Mouse (Mus musculus) CH12.LX (cell line): ENCODE results near the gene Mmel1. TPM values are rescaled to one million over a fixed set of nuclear protein-coding genes. Genes with fewer than 3 reads are reported as not detected.

Experiments used
- DNase-seq: peaks from one replicate; pipeline ENCODE4 v3.0.0-alpha.2; 2013; ENCODE audit errors: extremely low read depth
- H3K27ac ChIP-seq: 2 replicates; pipeline ENCODE4 v1.5.1; 2012; ENCODE audit warnings: low read depth, mild to moderate bottlenecking, control low read depth, moderate library complexity; ENCODE audit not compliant: insufficient read depth
- H3K27me3 ChIP-seq: replicated peaks from 2 replicates; pipeline ENCODE3; 2012; ENCODE audit warnings: inconsistent platforms
- H3K36me3 ChIP-seq, 2 experiments: replicated peaks in 1 of 2; 2 replicates each; pipeline versions ENCODE3 to v1.6.1; 2012; ENCODE audit warnings: inconsistent platforms in 1 of 2, low read length in 1 of 2, mild to moderate bottlenecking in 1 of 2, mixed read lengths in 1 of 2, moderate library complexity in 1 of 2; ENCODE audit not compliant: control insufficient read depth in 1 of 2, insufficient read depth in 1 of 2
- H3K4me1 ChIP-seq, 2 experiments: 2 replicates each; pipeline ENCODE4 v1.6.1; 2012; ENCODE audit warnings: inconsistent platforms in 1 of 2, moderate library complexity in 1 of 2; ENCODE audit not compliant: insufficient read depth in 2 of 2, control insufficient read depth in 1 of 2
- H3K4me2 ChIP-seq: 2 replicates; pipeline ENCODE4 v1.6.1; 2012; ENCODE audit warnings: low read depth, mild to moderate bottlenecking, control low read depth; ENCODE audit not compliant: poor library complexity, insufficient read depth, severe bottlenecking
- H3K4me3 ChIP-seq, 3 experiments: fragments of 150-350 bp in 1 of 3; sonication (generic) in 1 of 3; replicated peaks in 1 of 3; 2 replicates each; pipeline versions ENCODE3 to v1.5.1; 2011 to 2012; ENCODE audit warnings: low read depth in 2 of 3, low read length in 2 of 3, mild to moderate bottlenecking in 2 of 3, moderate library complexity in 2 of 3, control low read depth in 1 of 3, improper control_type of control experiment in 1 of 3, inconsistent platforms in 1 of 3, mixed read lengths in 1 of 3; ENCODE audit not compliant: poor library complexity in 1 of 3
- H3K79me2 ChIP-seq: replicated peaks from 2 replicates; pipeline ENCODE4 v1.6.1; 2012; ENCODE audit warnings: mild to moderate bottlenecking, moderate library complexity; ENCODE audit not compliant: control insufficient read depth, poor library complexity, insufficient read depth, severe bottlenecking; ENCODE audit errors: extremely low read depth
- H3K9ac ChIP-seq: 2 replicates; pipeline ENCODE4 v1.6.1; 2012; ENCODE audit warnings: low read depth, mild to moderate bottlenecking, control low read depth, moderate library complexity; ENCODE audit not compliant: insufficient read depth
- H3K9me3 ChIP-seq: replicated peaks from 2 replicates; pipeline ENCODE3; 2012; ENCODE audit warnings: low read length, inconsistent platforms, mixed read lengths
- CHD1 ChIP-seq: IDR thresholded peaks from 2 replicates; pipeline ENCODE4 v1.6.1; 2012; ENCODE audit warnings: low read depth, low read length, improper control_type of control experiment, inconsistent platforms
- EP300 ChIP-seq: IDR thresholded peaks from 2 replicates; pipeline ENCODE4 v1.6.1; 2011; ENCODE audit warnings: low read length, improper control_type of control experiment
- ETS1 ChIP-seq: conservative IDR thresholded peaks from 2 replicates; pipeline ENCODE4 v1.6.1; 2012; ENCODE audit warnings: low read depth, mild to moderate bottlenecking, inconsistent platforms, low read length, improper control_type of control experiment, moderate library complexity
- JUN ChIP-seq: IDR thresholded peaks from 2 replicates; pipeline ENCODE4 v1.6.1; 2011; ENCODE audit warnings: low read depth, mild to moderate bottlenecking, low read length, improper control_type of control experiment, moderate library complexity; ENCODE audit not compliant: insufficient read depth
- KAT2A ChIP-seq: IDR thresholded peaks from 2 replicates; pipeline ENCODE4 v1.6.1; 2012; ENCODE audit warnings: low read length, improper control_type of control experiment, inconsistent platforms; ENCODE audit not compliant: insufficient replicate concordance
- MEF2A ChIP-seq: IDR thresholded peaks from 2 replicates; pipeline ENCODE4 v1.6.1; 2014; ENCODE audit warnings: low read depth, mild to moderate bottlenecking, inconsistent platforms, low read length, improper control_type of control experiment, borderline replicate concordance
- MYC ChIP-seq: IDR thresholded peaks from 2 replicates; pipeline ENCODE4 v1.6.1; 2011; ENCODE audit warnings: low read depth, mild to moderate bottlenecking, improper control_type of control experiment, low read length
- POLR2A ChIP-seq: IDR thresholded peaks from 2 replicates; pipeline ENCODE4 v1.6.1; 2011; ENCODE audit warnings: low read depth, mild to moderate bottlenecking, improper control_type of control experiment, low read length
- POLR2AphosphoS2 ChIP-seq: IDR thresholded peaks from 2 replicates; pipeline ENCODE4 v1.6.1; 2011; ENCODE audit warnings: low read depth, low read length, improper control_type of control experiment
- SIN3A ChIP-seq: IDR thresholded peaks from 2 replicates; pipeline ENCODE4 v1.6.1; 2012; ENCODE audit warnings: low read length, improper control_type of control experiment, inconsistent platforms
- TBP ChIP-seq: conservative IDR thresholded peaks from 2 replicates; pipeline ENCODE4 v1.6.1; 2011; ENCODE audit warnings: low read depth, low read length, improper control_type of control experiment
- TCF12 ChIP-seq: IDR thresholded peaks from 2 replicates; pipeline ENCODE4 v1.6.1; 2014; ENCODE audit warnings: low read depth, mild to moderate bottlenecking, inconsistent platforms, low read length, improper control_type of control experiment
- UBTF ChIP-seq: IDR thresholded peaks from 2 replicates; pipeline ENCODE4 v1.6.1; 2012; ENCODE audit warnings: low read depth, mild to moderate bottlenecking, inconsistent platforms, low read length, improper control_type of control experiment, moderate library complexity
- ZC3H11A ChIP-seq: IDR thresholded peaks from 2 replicates; pipeline ENCODE4 v1.6.1; 2012; ENCODE audit warnings: low read depth, mild to moderate bottlenecking, inconsistent platforms, low read length, improper control_type of control experiment
- ZMIZ1 ChIP-seq: IDR thresholded peaks from 2 replicates; pipeline ENCODE4 v1.6.1; 2012; ENCODE audit warnings: low read depth, mild to moderate bottlenecking, inconsistent platforms, low read length, improper control_type of control experiment
- ZNF384 ChIP-seq: IDR thresholded peaks from 2 replicates; pipeline ENCODE4 v1.6.1; 2012; ENCODE audit warnings: low read depth, low read length, improper control_type of control experiment, inconsistent platforms
- dilution Hi-C: fragments of 300-500 bp; cut with MboI; formaldehyde crosslinking; loops from 2 replicates; pipeline ENCODE4 v1.14.3; 2020; ENCODE audit warnings: low sequenced_read_pairs; ENCODE audit not compliant: extremely low pct_unique_long_range_greater_than_20kb, extremely low pct_ligation_motif_present
- in situ Hi-C: fragments of 300-500 bp; cut with MboI; formaldehyde crosslinking; loops from 3 replicates; pipeline ENCODE4 v1.14.3; 2019; ENCODE audit warnings: low sequenced_read_pairs, low pct_ligation_motif_present, low pct_unique_long_range_greater_than_20kb, mixed read lengths
- polyA plus RNA-seq: library from polyadenylated mRNA; unstranded; fragments of >175 nt; gene quantifications from 2 replicates; pipeline ENCODE4 v1.2.1, GENCODE M21; 2012; ENCODE audit warnings: low read depth; ENCODE audit not compliant: insufficient read length
- total RNA-seq, 2 experiments: library from RNA; depleted of rRNA; stranded (reverse); fragments of 300-350 nt in 1 of 2; fragments of >200 nt in 1 of 2; gene quantifications; 2 replicates each; pipeline ENCODE4 v1.2.3; 2012 to 2014

Gene Mmel1
- total and polyA plus RNA-seq, 3 experiments, result 0.70 to 3.9 (median 2.0) TPM

GRCm38 (mm10) chr4:154927899-154928337 lies 58.5 kb downstream of the Mmel1 start:
- Histone ChIP-seq H3K27me3 (no peaks in the 10 kb centered on the region), H3K79me2 (peaks cover 25% of the 10 kb centered on the region), H3K9me3 (peaks cover 6% of the 10 kb centered on the region), H3K4me1 (peaks cover 27 to 53% of the 10 kb centered on the region in 2 experiments), H3K4me2 (peak overlapping the region; percentile 93), H3K9ac (peak overlapping the region; percentile 91), H3K36me3 (peaks cover 30 to 35% of the 10 kb centered on the region in 2 experiments), H3K27ac (peak overlapping the region; percentile 83), H3K4me3 (peak overlapping the region; percentile 58 to 74 (median 67))
- in situ Hi-C loops (loop anchor here (25.0 kb wide), 1 partner anchor 791 kb away; the partner anchor contains the start of genes Trp73 and Wrap73), dilution Hi-C loops (no loop called here)
- DNase-seq, result no peak
- TF ChIP-seq TBP (peak; percentile 61; the same call in 1 of the 2 replicates), ETS1 (no peak), POLR2A (peak; percentile 57), JUN (no peak), POLR2AphosphoS2 (0 out of 2 replicates have a peak, but pooled peaks have one; percentile 19), MYC (0 out of 2 replicates have a peak, but pooled peaks have one; percentile 9)

- in situ Hi-C loops, result loop anchor here (25.0 kb wide), 1 partner anchor 791 kb away; the partner anchor contains the start of genes Trp73 and Wrap73
- Histone ChIP-seq H3K36me3 (peaks cover 24 to 29% of the 10 kb centered on the region in 2 experiments), H3K27me3 (no peaks in the 10 kb centered on the region), H3K4me2 (peak within 1 kb of the TSS; percentile 93), H3K9me3 (peaks cover 6% of the 10 kb centered on the region), H3K79me2 (peaks cover 25% of the 10 kb centered on the region), H3K4me1 (peaks cover 32 to 59% of the 10 kb centered on the region in 2 experiments), H3K9ac (peak within 1 kb of the TSS; percentile 91), H3K27ac (peak within 1 kb of the TSS; percentile 83), H3K4me3 (peak within 1 kb of the TSS; percentile 58 to 74 (median 67))
- no peak for DNase-seq
- TF ChIP-seq MEF2A (no peak), ZNF384 (no peak), CHD1 (peak; percentile 48; the same call in 1 of the 2 replicates), ZMIZ1 (peak; percentile 32), MYC (0 out of 2 replicates have a peak, but pooled peaks have one; percentile 6), KAT2A (no peak), POLR2A (no peak), ZC3H11A (no peak), TCF12 (peak; percentile 21; the same call in 1 of the 2 replicates), UBTF (no peak), SIN3A (peak; percentile 56), EP300 (peak; percentile 39; the same call in 1 of the 2 replicates)
- dilution Hi-C loops, result no loop called here
These were observed 59.2 kb downstream of the Mmel1 start, which contains the start of gene Tnfrsf14 for GRCm38 (mm10) chr4:154928395-154929087. Gene Tnfrsf14, minus strand, starts transcription at chr4:154928563.
